In the genomic region with DNA sequence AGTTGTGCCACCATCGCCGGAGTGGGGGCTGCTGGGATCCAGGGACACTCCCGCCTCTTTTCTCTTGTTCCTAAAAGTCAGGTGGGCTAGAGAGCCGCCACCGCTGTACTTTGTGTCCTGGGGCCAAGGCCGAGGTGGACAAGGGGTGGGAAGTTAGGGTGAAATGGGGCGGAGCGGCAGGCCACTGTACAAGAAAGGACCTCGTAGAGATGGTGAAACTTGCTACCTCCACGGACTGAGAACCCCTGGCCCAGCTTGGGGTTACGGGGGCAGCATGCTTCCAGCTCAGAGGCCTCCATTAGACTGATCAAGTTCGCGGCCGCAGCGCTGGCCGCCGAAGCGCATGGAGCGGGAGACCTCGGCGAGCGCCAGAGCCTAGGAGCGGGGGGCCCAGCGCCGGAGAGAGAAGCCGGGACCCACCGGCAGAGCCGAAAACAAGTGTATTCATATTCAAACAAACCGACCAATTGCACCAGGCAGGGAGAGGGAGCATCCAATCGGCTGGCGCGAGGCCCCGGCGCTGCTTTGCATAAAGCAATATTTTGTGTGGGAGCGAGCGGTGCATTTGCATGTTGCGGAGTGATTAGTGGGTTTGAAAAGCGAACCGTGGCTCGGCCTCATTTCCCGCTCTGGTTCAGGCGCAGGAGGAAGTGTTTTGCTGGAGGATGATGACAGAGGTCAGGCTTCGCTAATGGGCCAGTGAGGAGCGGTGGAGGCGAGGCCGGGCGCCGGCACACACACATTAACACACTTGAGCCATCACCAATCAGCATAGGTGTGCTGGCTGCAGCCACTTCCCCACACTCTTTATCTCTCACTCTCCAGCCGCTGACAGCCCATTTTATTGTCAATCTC, we compare ENCODE assay signal across 8 mouse cellular contexts. TPM values are rescaled to one million over a fixed set of nuclear protein-coding genes. Genes with fewer than 3 reads are reported as not detected.
DNase-seq lines count a peak whose midpoint lies in the region; ATAC-seq lines count a peak whose summit lies in the region.

No protein-coding gene starts in this region.

- H3K9me3 ChIP-seq in forebrain, embryonic 11.5 days (ENCODE audit: control insufficient read depth, low read length): no peaks in the 10 kb centered on the region
- H3K9me3 ChIP-seq in hindbrain, embryonic 10.5 days: no peaks in the 10 kb centered on the region

- peak; percentile 98 for DNase-seq in MEL-GATA-1-ER (ENCODE audit: extremely low read depth, low read depth)
- peak; percentile 96 for DNase-seq in forebrain, embryonic 11.5 days (ENCODE audit: low spot score)
- DNase-seq in hindbrain, embryonic 10.5 days (ENCODE audit: low spot score): peak; percentile 92
- peak; percentile 67 for DNase-seq in left cerebral cortex, adult 11 months (ENCODE audit: low spot score)
- DNase-seq in lung, postnatal 25 days (ENCODE audit: low spot score): peak; percentile 16
- peak; percentile 92 to 94 for DNase-seq in right cerebral cortex, postnatal 10 days (ENCODE audit: low spot score in 2 of 2)
- no peak for DNase-seq in ovary, postnatal 36 days (ENCODE audit: low spot score)

- peak overlapping the region; percentile 42 for H3K4me3 ChIP-seq in brown adipose tissue, adult 24 weeks (ENCODE audit: insufficient read depth, low read depth, low read length)
- H3K4me3 ChIP-seq in forebrain, embryonic 11.5 days (ENCODE audit: low read depth, low read length): peak overlapping the region; percentile 84
- peak overlapping the region; percentile 73 for H3K4me3 ChIP-seq in hindbrain, embryonic 10.5 days

- peak; percentile 87 for ATAC-seq in forebrain, embryonic 11.5 days (replicated peaks; ENCODE audit: low FRiP score)

- peaks cover 14% of the 10 kb centered on the region for H3K27me3 ChIP-seq in forebrain, embryonic 11.5 days (ENCODE audit: control insufficient read depth, insufficient read depth, low read length)
- H3K27me3 ChIP-seq in hindbrain, embryonic 10.5 days (ENCODE audit: insufficient read depth, poor library complexity, severe bottlenecking): peaks cover 99% of the 10 kb centered on the region

- H3K9ac ChIP-seq in forebrain, embryonic 11.5 days (ENCODE audit: low read length): peak overlapping the region; percentile 98

- peak overlapping the region; percentile 93 for H3K4me2 ChIP-seq in forebrain, embryonic 11.5 days (ENCODE audit: low read depth, low read length, severe bottlenecking)

- H3K36me3 ChIP-seq in forebrain, embryonic 11.5 days (ENCODE audit: control insufficient read depth, insufficient read depth, low read length): no peaks in the 10 kb centered on the region
- no peaks in the 10 kb centered on the region for H3K36me3 ChIP-seq in hindbrain, embryonic 10.5 days

- peaks cover 6% of the 10 kb centered on the region for H3K4me1 ChIP-seq in brown adipose tissue, adult 24 weeks (ENCODE audit: control insufficient read depth, insufficient read depth, insufficient read length, low read length)
- peaks cover 21% of the 10 kb centered on the region for H3K4me1 ChIP-seq in forebrain, embryonic 11.5 days (replicated peaks; ENCODE audit: control insufficient read depth, insufficient read depth, low read length)
- peaks cover 75% of the 10 kb centered on the region for H3K4me1 ChIP-seq in hindbrain, embryonic 10.5 days (replicated peaks)

- WGBS in forebrain, embryonic 11.5 days: under 1% methylated on average over 49 of the region's 49 CpGs
- 0% methylated on average over 49 of the region's 49 CpGs for WGBS in hindbrain, embryonic 10.5 days

- H3K27ac ChIP-seq in brown adipose tissue, adult 24 weeks (replicated peaks; ENCODE audit: low read depth, low read length): no peak overlapping the region
- H3K27ac ChIP-seq in forebrain, embryonic 11.5 days (ENCODE audit: low read depth, low read length): peak overlapping the region; percentile 95
- H3K27ac ChIP-seq in hindbrain, embryonic 10.5 days: peak overlapping the region; percentile 96

RNA-seq across cellular contexts. Expression of a gene that starts 6.4 kb away (rescaled TPM):
- not detected in 2 replicates for polyA plus RNA-seq in brown adipose tissue, adult 24 weeks (2012; ENCODE audit: insufficient read depth, insufficient read length, missing spikeins)
- 97.2 and 103 TPM in 2 replicates for polyA plus RNA-seq in forebrain, embryonic 11.5 days (2014; fragmentation: Nextera tagmentation; extraction: Ambion mirVana)
- 24.7 and 27.0 TPM in 2 replicates for polyA plus RNA-seq in hindbrain, embryonic 10.5 days (2016; fragmentation: Nextera tagmentation; extraction: Ambion mirVana)

Comparison
In these comparisons a context has a peak if more than half of its experiments do, and no peak if none do; other contexts are left out.
1. RNA of a gene that starts 6.4 kb away (polyA plus RNA-seq): 97.2 to 103 TPM in forebrain, embryonic 11.5 days and 24.7 to 27.0 TPM in hindbrain, embryonic 10.5 days; not detected in brown adipose tissue, adult 24 weeks; every median in the first group is over 10 times any median in the second.
2. Peak in every context shown above with its lines, with median percentiles within 50 percentile points of each other: H3K4me3 ChIP-seq.